ENCODE assay signal across 18 mouse cellular contexts in genomic region chr17:27873583-27873982, GRCm38 (mm10).
"Had no signal": no experiment of that assay in that cellular context is flagged by ENCODE, and none has a peak within 500 bp of the region (broad histone marks: within the 10 kb centered on the region; RNA-seq: fewer than 3 reads in every experiment).

No protein-coding gene starts in this region.

- H3K27me3 ChIP-seq: lung, embryonic 15.5 days; megakaryocyte, embryonic 14.5 days; midbrain, embryonic 13.5 days; midbrain, embryonic 15.5 days; neural tube, embryonic 12.5 days; stomach, embryonic 15.5 days had no signal

- ATAC-seq: liver, postnatal 0 days; lung, postnatal 0 days; midbrain, embryonic 13.5 days; midbrain, embryonic 15.5 days had no signal

- H3K9ac ChIP-seq: liver, postnatal 0 days; lung, embryonic 15.5 days; midbrain, embryonic 13.5 days; midbrain, embryonic 15.5 days; neural tube, embryonic 12.5 days; stomach, embryonic 15.5 days had no signal

- H3K27ac ChIP-seq: lung, embryonic 15.5 days; macrophage; midbrain, embryonic 13.5 days; midbrain, embryonic 15.5 days; neural tube, embryonic 12.5 days; stomach, embryonic 15.5 days; stomach, postnatal 0 days had no signal

- H3K4me2 ChIP-seq: lung, embryonic 15.5 days; midbrain, embryonic 11.5 days; midbrain, embryonic 13.5 days; midbrain, embryonic 15.5 days; neural tube, embryonic 12.5 days; stomach, embryonic 15.5 days had no signal

- H3K36me3 ChIP-seq: lung, embryonic 15.5 days; midbrain, embryonic 15.5 days; stomach, embryonic 15.5 days had no signal

- DNase-seq: liver, postnatal 0 days; lung, adult 2 months; lung, postnatal 14 days; lung, postnatal 36 days; right cerebral cortex, postnatal 14 days; thymus, adult 2 months; thymus, postnatal 25 days; thymus, postnatal 4 days had no signal

- H3K4me3 ChIP-seq: lung, embryonic 15.5 days; megakaryocyte, embryonic 14.5 days; midbrain, embryonic 13.5 days; midbrain, embryonic 15.5 days; neural tube, embryonic 12.5 days; stomach, embryonic 15.5 days had no signal

- H3K9me3 ChIP-seq: lung, embryonic 15.5 days; megakaryocyte, embryonic 14.5 days; midbrain, embryonic 13.5 days; midbrain, embryonic 15.5 days; neural tube, embryonic 12.5 days; stomach, embryonic 15.5 days had no signal

- H3K4me1 ChIP-seq: midbrain, embryonic 13.5 days; midbrain, embryonic 15.5 days; neural tube, embryonic 12.5 days had no signal
